Mouse (Mus musculus) urinary bladder, postnatal 14 days (tissue): Measurements from ENCODE around the gene Fndc9.

Source experiments
- DNase-seq: peaks from one replicate; pipeline ENCODE4 v3.0.0; 2021; ENCODE audit warnings: low spot score

The Fndc9 gene

GRCm38 (mm10) chr11:46235334-46235733 is at the start of gene Fndc9:
Gene Fndc9, plus strand, starts transcription at chr11:46235531.
- DNase-seq = no peak

- no peak for DNase-seq
Observed at GRCm38 (mm10) chr11:46188283-46188682, 47.0 kb upstream of the Fndc9 start.

GRCm38 (mm10) chr11:46194175-46194574 is 41.2 kb upstream of the Fndc9 start:
- no peak for DNase-seq

- DNase-seq = no peak
Observed at GRCm38 (mm10) chr11:46200664-46201063, 34.7 kb upstream of the Fndc9 start.

GRCm38 (mm10) chr11:46201636-46202546 is 33.4 kb upstream of the Fndc9 start:
- DNase-seq = no peak

GRCm38 (mm10) chr11:46202547-46202887 is 32.8 kb upstream of the Fndc9 start:
- no peak for DNase-seq

GRCm38 (mm10) chr11:46204841-46205240 is 30.5 kb upstream of the Fndc9 start:
- DNase-seq = no peak

- DNase-seq = no peak
Observed at GRCm38 (mm10) chr11:46205639-46206409, 29.5 kb upstream of the Fndc9 start.

GRCm38 (mm10) chr11:46209884-46210283 is 25.4 kb upstream of the Fndc9 start:
- no peak for DNase-seq

GRCm38 (mm10) chr11:46211858-46212257 is 23.5 kb upstream of the Fndc9 start:
- DNase-seq = no peak

- no peak for DNase-seq
Observed at GRCm38 (mm10) chr11:46213844-46214243, 21.5 kb upstream of the Fndc9 start.

GRCm38 (mm10) chr11:46214368-46215230 is 20.7 kb upstream of the Fndc9 start:
- DNase-seq = no peak

- DNase-seq = peak; percentile 67
Observed at GRCm38 (mm10) chr11:46215354-46215753, 20.0 kb upstream of the Fndc9 start.

GRCm38 (mm10) chr11:46216669-46217068 is 18.7 kb upstream of the Fndc9 start:
- DNase-seq = no peak

- no peak for DNase-seq
Observed at GRCm38 (mm10) chr11:46217686-46218085, 17.6 kb upstream of the Fndc9 start.

- no peak for DNase-seq
Observed at GRCm38 (mm10) chr11:46218584-46218983, 16.7 kb upstream of the Fndc9 start.

GRCm38 (mm10) chr11:46219380-46219779 is 16.0 kb upstream of the Fndc9 start:
- no peak for DNase-seq

- DNase-seq = no peak
Observed at GRCm38 (mm10) chr11:46220211-46220610, 15.1 kb upstream of the Fndc9 start.

- no peak for DNase-seq
Observed at GRCm38 (mm10) chr11:46223575-46223974, 11.8 kb upstream of the Fndc9 start.

- no peak for DNase-seq
Observed at GRCm38 (mm10) chr11:46225345-46225744, 10.0 kb upstream of the Fndc9 start.

- no peak for DNase-seq
Observed at GRCm38 (mm10) chr11:46230184-46230583, 5.1 kb upstream of the Fndc9 start.

GRCm38 (mm10) chr11:46232803-46233202 is 2.5 kb upstream of the Fndc9 start:
- no peak for DNase-seq
